17 mouse cellular contexts compared by ENCODE assay signal in the genomic region with DNA sequence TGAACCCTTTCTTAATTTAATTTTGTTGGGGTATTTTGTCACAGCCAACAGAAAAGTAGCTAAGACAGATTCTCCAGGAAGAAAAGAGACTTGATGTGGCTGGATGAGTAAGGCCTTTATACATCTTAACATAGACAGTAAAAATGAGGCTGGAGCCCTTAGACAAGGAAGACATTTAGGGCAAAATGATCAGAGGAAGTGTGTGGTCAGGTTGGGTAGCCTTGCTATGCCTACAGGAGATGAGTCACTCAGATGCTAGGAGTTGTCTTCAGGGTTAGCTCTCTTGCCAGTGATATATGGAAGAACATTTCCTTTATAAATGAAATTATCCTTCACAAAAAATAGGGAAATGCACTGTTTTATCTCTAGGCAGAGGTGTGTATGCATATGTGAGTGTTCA.
"Had no signal": no experiment of that assay in that cellular context is flagged by ENCODE, and none has a peak within 500 bp of the region (broad histone marks: within the 10 kb centered on the region; RNA-seq: fewer than 3 reads in every experiment).

No protein-coding gene starts in this region.

- H3K4me1 ChIP-seq: stomach, embryonic 15.5 days had no signal

- H3K9me3 ChIP-seq: midbrain, embryonic 10.5 days; midbrain, embryonic 12.5 days; neural tube, embryonic 13.5 days; neural tube, embryonic 15.5 days; stomach, embryonic 15.5 days had no signal

- H3K27ac ChIP-seq: midbrain, embryonic 10.5 days; midbrain, embryonic 12.5 days; neural tube, embryonic 15.5 days; stomach, embryonic 15.5 days; stomach, postnatal 0 days had no signal

- DNase-seq: lung, adult 18-20 months; lung, embryonic 14.5 days; lung, postnatal 10 days; lung, postnatal 4 days; midbrain, embryonic 14.5 days; right cerebral cortex, postnatal 14 days; thymus, adult 2 months; thymus, postnatal 25 days; thymus, postnatal 4 days had no signal

- H3K9ac ChIP-seq: lung, embryonic 14.5 days; midbrain, embryonic 12.5 days; neural tube, embryonic 13.5 days; neural tube, embryonic 15.5 days; stomach, embryonic 15.5 days had no signal

- H3K4me3 ChIP-seq: midbrain, embryonic 10.5 days; midbrain, embryonic 12.5 days; myocyte; neural tube, embryonic 13.5 days; neural tube, embryonic 15.5 days; stomach, embryonic 15.5 days had no signal

- H3K36me3 ChIP-seq: midbrain, embryonic 10.5 days; midbrain, embryonic 12.5 days; neural tube, embryonic 13.5 days; neural tube, embryonic 15.5 days; stomach, embryonic 15.5 days had no signal

- ATAC-seq: midbrain, embryonic 16.5 days had no signal

- H3K27me3 ChIP-seq: midbrain, embryonic 12.5 days; neural tube, embryonic 13.5 days; neural tube, embryonic 15.5 days; stomach, embryonic 15.5 days had no signal
